Mouse (Mus musculus) leukemia stem cell, adult 10-12 weeks (primary cell): ENCODE measurements around the gene Flrt1. TPM values are rescaled to one million over a fixed set of nuclear protein-coding genes. Genes with fewer than 3 reads are reported as not detected.

Source experiments
- polyA plus RNA-seq: library from polyadenylated mRNA; stranded (reverse); fragments of >175 nt; gene quantifications from 2 replicates; pipeline ENCODE4 v1.2.3, GENCODE M21; 2012; ENCODE audit warnings: low replicate concordance

The Flrt1 gene
- polyA plus RNA-seq: 0.06 TPM in 1 of 2 replicates, not detected in the other

DNA sequence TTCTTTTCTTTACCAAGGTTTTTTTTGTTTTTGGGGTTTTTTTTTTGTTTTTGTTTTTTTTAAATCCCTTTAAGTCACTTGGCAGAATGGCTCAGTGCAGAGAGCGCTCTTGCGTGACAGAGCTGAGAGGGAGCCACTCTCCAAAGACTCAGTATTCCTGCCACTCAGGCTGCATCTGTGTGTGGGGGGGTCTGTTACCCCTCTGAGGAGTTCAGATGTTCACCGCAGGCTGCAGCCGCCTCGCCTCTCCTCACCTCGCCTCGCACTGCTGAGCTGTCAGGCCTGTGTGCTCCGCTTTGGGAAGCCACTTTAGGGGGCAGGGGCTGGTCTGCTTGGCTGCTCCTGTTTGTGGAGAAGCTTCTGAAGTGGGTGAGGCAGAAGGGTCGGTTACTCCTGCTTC is at the start of gene Flrt1:
Gene Flrt1 (minus strand): TSS at position 186 of the 400 bp plus-strand sequence.

DNA sequence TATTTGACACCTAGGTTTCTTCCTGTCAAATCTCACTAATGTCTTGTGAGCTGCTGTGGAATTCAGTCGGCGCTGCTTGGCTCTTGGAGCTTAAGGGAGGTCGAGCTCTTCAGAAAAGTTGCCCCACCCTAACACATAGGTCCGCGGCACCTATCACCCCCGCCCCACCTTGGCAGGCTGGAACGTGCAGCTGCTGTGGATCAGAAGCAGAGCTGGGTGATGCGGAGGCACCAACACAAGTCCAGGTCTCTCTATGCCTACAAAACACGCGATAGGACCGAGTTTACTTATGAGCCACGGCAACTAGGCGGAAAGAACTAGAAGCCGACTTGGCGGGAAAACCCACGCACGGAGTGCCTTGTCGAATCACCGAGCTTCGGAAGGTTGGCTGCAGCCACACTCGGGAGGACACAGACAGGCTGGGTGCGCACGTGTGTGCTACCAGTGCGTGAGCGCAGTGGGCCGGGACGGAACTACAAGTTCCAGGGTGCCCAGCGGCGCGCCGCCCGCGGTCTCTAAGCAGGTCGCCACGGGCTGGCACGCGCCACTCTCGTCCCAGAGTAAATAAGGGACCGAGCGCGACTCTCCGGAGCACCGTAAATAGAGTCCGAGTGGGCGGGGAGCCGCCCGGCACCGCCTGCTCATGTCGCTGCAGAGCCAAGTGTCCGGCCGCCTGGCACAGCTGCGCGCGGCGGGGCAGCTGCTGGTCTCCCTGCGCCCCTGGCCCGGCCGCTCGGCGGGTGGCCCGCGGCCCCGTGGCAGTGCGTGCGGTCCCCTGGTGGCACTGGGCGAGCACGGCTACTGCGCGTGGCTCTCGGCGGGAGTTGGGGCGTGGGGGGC is 49.1 kb downstream of the Flrt1 start, which contains the start of gene Macrod1:
Gene Macrod1 (plus strand): TSS at position 563 of the 840 bp plus-strand sequence.

Other genes with a start within 250 kb of the Flrt1 start
- gene Ccdc88b, start 247.5 kb downstream of the Flrt1 start, polyA plus RNA-seq: 8.8 and 20.9 TPM in 2 replicates
- 80.0 and 128 TPM in 2 replicates for gene Trmt112, start 196.0 kb downstream of the Flrt1 start, polyA plus RNA-seq
- 88.9 and 116 TPM in 2 replicates for gene Prdx5, start 195.6 kb downstream of the Flrt1 start, polyA plus RNA-seq
- gene Esrra, start 183.9 kb downstream of the Flrt1 start, polyA plus RNA-seq: 67.0 and 113 TPM in 2 replicates
- 0.41 TPM in 1 of 2 replicates, not detected in the other for gene Catsperz, start 180.3 kb downstream of the Flrt1 start, polyA plus RNA-seq
- gene Kcnk4, start 171.2 kb downstream of the Flrt1 start, polyA plus RNA-seq: not detected in 2 replicates
- 89.7 and 101 TPM in 2 replicates for gene Bad, start 163.9 kb downstream of the Flrt1 start, polyA plus RNA-seq
- 65.6 and 67.0 TPM in 2 replicates for gene Gpr137, start 163.2 kb downstream of the Flrt1 start, polyA plus RNA-seq
- 452 and 665 TPM in 2 replicates for gene Ppp1r14b, start 130.8 kb downstream of the Flrt1 start, polyA plus RNA-seq
- gene Plcb3, start 129.3 kb downstream of the Flrt1 start, polyA plus RNA-seq: 22.0 and 26.6 TPM in 2 replicates
- gene Fkbp2, start 125.2 kb downstream of the Flrt1 start, polyA plus RNA-seq: 128 and 745 TPM in 2 replicates
- gene Vegfb, start 118.1 kb downstream of the Flrt1 start, polyA plus RNA-seq: 68.2 and 125 TPM in 2 replicates
- gene Dnajc4, start 113.2 kb downstream of the Flrt1 start, polyA plus RNA-seq: 15.2 and 25.4 TPM in 2 replicates
- gene Nudt22, start 109.6 kb downstream of the Flrt1 start, polyA plus RNA-seq: 14.4 and 26.7 TPM in 2 replicates
- 0.27 and 2.1 TPM in 2 replicates for gene Trpt1, start 109.6 kb downstream of the Flrt1 start, polyA plus RNA-seq
- 599 and 891 TPM in 2 replicates for gene Fermt3, start 86.3 kb downstream of the Flrt1 start, polyA plus RNA-seq
- 38.3 and 182 TPM in 2 replicates for gene Stip1, start 65.8 kb downstream of the Flrt1 start, polyA plus RNA-seq
- 7.0 and 13.3 TPM in 2 replicates for gene Macrod1, start 48.9 kb downstream of the Flrt1 start, polyA plus RNA-seq
- gene Otub1, start 100.6 kb upstream of the Flrt1 start, polyA plus RNA-seq: 123 and 146 TPM in 2 replicates
- gene Cox8a, start 111.9 kb upstream of the Flrt1 start, polyA plus RNA-seq: 212 and 399 TPM in 2 replicates
- gene Naa40, start 135.5 kb upstream of the Flrt1 start, polyA plus RNA-seq: 47.2 and 78.6 TPM in 2 replicates
- 14.6 and 15.0 TPM in 2 replicates for gene Rcor2, start 161.6 kb upstream of the Flrt1 start, polyA plus RNA-seq
- gene Mark2, start 236.1 kb upstream of the Flrt1 start, polyA plus RNA-seq: 289 and 396 TPM in 2 replicates